Mouse (Mus musculus) CD4-positive helper T cell, adult 2 months (primary cell): ENCODE results near the gene Grm8.
"Not testable (repeated sequence)": the region's sequence is repeated elsewhere in the genome, so short reads cannot be mapped to it uniquely, and the experiment has no call there.

Experiments used
- DNase-seq: peaks from one replicate; pipeline ENCODE4 v3.0.0-alpha.2; 2012; ENCODE audit warnings: low read depth, missing footprints, low spot score

The Grm8 gene

GRCm38 (mm10) chr6:27887922-27888321 is 247.1 kb downstream of the Grm8 start:
- no peak for DNase-seq

GRCm38 (mm10) chr6:27885786-27886185 is 249.2 kb downstream of the Grm8 start:
- no peak for DNase-seq

GRCm38 (mm10) chr6:27849644-27850043 is 285.3 kb downstream of the Grm8 start:
- DNase-seq, result no peak

DNA sequence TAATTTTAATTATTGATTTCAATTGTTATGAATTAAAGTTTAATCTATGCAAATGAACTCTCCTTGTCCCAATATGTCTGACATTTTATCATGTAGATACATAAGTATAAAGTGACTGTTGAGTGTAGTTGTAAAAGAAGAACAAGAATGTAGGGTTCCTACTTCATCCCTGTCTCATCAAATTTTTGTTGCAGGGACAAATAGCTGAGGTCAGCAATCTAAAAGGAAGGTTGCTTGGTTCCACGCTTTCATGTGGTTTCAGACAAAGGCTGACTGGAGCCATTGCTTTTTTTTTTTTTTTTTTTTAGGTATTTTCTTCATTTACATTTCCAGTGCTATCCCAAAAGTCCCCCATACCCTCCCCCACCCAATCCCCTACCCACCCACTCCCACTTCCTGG is 298.8 kb downstream of the Grm8 start:
- DNase-seq, result no peak

DNA sequence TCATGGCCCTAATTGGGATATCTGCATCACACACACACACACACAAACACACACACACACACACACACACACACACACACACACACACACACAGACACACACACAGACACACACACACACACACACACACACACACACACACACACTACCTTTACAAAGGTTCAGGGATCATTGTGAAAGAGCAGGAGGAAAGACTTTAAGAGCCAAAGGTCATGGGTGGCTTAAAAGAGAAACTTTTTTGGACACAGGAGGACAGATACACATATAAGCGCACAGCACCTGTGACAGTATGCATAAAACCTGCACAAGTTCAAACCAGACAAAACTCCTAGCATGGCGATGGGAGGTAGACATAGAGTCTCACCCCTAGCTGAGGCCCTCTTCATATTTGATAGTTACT is 315.2 kb downstream of the Grm8 start:
- not testable (repeated sequence) for DNase-seq

DNA sequence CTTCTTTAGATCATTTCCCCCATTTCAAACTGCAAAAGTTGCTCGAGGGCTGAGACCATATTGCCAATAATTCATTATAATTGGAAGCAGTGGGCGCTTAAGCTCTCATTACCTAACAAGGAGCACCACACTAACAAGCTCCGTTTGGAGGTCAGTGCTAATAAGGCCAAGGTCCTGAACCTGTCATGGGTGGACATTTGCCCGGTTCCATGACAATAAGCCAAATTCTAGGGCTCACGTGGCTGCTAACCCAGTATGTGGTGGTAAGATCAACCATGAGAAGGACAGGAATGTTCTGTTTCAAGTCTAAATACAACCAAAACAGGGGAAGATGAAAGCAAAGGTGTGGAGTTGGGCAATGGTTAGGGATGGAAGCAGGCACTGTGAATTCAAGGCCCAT is 322.2 kb downstream of the Grm8 start:
- no peak for DNase-seq

GRCm38 (mm10) chr6:27809996-27810395 is 325.0 kb downstream of the Grm8 start:
- DNase-seq, result no peak

DNA sequence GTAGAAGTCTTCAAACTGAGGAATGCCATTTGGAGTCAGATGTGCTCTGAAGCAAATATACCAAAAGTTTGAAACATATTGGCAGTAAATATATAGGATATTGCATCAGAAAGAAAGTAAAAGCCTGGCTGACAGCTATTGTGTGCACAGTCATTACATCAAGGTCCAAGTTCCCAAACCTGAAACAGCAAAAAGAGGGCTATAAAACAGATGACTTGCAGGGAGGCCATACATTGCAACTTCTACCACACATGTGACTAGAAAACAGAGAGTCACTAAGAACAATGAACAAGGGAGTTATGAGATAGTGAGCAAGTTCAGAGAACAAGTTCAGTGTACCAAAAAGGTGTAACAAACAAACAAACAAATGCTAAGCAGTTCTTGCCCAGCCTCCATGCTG is 328.2 kb downstream of the Grm8 start:
- DNase-seq, result no peak

DNA sequence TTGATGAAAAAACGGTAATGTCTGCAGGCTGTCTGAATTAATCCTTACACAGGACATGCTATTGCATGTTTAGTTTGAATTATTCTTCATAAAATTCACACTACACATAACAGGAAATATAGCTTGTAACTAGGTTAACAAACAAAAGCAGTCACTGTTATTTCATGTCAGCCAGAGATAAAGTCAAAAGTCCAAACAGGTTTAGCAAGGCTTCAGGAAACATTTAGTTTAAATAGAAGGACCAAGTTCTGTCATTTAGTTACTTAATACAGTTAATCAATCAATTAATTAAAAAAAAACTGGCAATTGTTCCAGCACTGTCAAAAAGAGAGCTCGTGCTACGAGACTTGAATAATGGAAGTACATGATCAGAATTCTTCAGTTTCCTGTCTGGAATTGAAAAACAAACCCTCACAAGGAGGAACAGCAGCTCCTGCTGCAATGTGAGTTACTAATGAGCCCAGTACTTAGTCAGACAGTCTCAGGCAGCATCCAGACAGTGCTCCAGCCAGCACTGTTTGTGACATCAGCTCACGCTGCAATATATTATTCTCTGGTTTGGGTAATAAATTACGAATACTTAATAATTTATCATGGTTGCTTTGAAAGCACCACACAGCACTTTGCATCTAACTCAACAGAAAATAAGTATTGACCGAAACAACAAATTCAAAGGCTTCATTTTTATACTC is 334.0 kb downstream of the Grm8 start:
- DNase-seq, result no peak

- no peak for DNase-seq
Observed at GRCm38 (mm10) chr6:27798735-27799134, 336.2 kb downstream of the Grm8 start.

- DNase-seq, result no peak
Observed at GRCm38 (mm10) chr6:27789566-27789965, 345.4 kb downstream of the Grm8 start.

DNA sequence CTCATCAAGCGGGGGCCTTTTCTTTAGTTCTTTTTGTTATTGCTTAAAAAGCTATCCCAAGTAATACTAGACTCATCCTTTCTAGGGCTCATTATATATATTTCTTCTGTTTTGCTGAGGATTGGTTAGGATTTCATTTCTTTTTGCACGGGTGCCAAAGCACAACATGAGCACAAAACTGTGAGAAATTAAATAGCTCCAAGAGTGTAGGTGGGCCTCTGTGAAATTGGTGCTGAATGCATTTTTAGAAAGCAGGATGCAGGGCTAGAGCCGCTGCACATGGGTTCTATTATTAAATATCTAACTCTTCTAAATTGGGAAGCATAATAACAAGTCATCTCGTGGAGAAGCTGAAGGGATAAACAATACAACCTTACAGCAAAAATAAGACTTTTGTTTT is 345.8 kb downstream of the Grm8 start:
- DNase-seq, result no peak

GRCm38 (mm10) chr6:27782251-27782650 is 352.7 kb downstream of the Grm8 start:
- no peak for DNase-seq

DNA sequence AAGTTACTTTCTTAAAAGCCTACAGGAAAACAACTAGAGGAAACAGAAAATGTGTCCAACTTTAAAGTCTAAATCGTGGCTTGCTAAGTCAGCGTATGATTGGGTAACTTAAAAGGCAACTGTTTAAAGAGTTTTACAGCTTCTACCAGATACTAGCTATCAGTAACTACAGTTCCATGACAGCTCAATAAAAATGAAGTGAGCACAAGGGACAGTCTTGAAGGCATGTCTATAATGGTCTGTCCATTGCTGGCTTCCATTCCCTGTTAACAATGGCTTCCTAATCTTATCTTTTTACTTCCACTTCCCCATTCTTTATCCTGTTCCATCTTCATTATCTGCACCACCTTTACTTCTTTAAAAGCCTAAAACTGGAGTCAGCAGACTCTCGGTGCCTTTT is 353.6 kb downstream of the Grm8 start:
- DNase-seq, result no peak

GRCm38 (mm10) chr6:27775646-27776271 is 359.2 kb downstream of the Grm8 start:
- DNase-seq, result no peak

DNA sequence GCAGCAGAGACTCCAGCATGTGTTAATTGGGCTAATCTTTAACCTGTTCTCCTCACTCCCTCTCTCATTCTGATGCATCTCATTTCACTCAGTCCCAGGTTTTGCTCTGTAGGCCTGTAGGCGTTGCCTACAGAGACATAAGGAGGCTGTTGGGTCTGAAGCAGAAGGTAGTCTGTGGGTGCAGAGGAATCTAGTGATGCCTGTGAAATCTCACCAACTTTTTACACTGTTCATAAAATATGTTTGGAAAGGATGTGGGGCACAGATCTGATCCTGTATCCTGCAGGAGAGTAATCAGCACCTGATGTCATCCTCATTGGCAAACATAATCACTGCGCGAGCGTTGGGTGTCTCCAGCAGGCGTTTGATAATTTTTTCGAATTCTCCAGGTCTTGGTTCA is 372.9 kb downstream of the Grm8 start:
- no peak for DNase-seq

- no peak for DNase-seq
Observed at GRCm38 (mm10) chr6:27753290-27753829, 381.6 kb downstream of the Grm8 start.

DNA sequence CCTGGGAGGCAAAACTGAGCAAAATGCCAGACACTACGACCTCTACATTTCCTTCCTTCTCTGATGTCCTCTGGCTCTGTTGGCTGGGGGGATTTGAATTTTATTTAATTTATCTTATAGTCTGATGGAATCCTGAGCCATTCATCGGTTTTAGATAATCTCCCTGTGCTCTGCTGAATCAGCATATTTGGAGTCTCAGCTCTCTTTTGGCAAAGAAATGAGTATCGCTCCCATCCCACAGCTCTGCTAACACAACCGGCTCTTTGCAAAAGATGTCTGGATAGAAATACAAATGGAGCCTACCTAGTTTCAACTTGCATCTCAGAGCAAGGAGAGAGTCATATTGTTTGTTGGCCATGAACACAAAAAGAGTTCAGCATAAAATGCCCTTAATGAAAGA is 388.5 kb downstream of the Grm8 start:
- DNase-seq, result no peak

DNA sequence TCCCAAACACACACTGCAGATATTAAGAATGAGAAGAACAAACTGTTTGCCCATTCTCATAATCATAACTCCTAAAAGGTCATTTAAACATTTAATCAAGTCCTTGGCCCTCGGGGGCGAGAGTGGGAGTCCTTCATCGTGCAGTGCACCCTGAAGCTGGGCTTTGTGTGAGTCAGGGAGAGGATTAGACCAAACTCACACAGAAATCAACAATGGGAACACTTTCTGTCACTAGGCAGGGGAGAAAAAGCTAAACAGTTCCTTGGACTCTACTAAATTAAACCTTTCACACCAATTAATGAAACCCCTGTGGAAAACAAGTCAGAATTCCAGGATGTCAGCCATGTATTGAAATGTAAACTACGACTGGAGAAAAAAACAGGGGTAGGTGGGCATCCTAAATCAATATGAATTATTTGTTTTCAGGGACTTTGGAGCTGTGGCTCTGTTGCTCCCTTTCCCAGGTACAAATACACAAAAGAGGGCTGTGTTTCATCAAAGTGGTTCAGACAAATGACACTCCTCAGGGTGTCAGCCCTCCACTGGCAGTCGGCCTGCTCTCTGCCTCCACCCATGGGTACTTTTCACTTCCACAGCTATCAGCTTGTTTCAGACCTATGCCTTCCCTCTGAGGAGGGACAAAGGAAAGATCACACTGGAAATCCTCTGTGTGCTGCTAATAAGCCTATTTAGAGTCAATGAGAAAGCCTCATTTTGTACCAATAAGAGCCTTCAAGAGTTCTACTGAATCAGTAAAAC is 389.1 kb downstream of the Grm8 start:
- no peak for DNase-seq

DNA sequence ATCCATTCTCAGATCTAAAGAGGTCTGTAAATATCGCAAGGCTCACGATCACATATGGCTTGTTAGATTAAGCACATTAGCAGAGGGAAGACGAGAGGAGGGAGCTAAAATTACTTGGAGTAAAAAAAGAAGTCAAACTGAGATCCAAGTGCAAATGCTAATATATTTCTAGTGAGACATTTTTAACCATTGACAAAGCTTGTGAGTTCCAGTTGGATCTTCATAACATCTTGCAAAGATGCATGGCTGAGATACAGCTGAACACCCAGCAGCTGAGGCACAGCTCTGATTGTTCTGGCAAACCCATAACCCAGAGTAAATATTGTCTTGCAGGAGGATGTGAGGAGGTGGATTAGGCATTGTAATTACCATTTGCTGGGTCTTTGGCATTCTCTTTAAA is 445.6 kb downstream of the Grm8 start:
- no peak for DNase-seq

GRCm38 (mm10) chr6:27661747-27662435 is 473.1 kb downstream of the Grm8 start:
- DNase-seq, result no peak

DNA sequence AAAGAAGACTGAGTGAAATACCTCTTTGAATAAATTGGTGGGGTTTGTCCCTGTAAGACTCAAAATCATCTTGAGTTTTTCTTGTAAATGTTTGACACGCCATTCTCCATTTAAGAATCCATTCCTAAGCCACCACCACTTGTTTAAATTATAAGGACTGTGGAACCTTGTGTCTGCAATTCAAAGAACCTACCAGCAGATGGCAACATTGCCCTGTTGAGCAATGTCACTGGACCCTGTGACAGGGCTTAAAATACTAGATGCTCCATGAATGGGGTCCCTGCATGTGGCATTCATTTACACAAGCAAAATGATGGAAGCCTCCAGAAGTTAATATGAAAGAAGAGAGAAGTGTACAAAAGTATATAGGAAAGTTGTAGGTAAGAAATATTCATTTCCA is 477.5 kb downstream of the Grm8 start:
- peak; percentile 9 for DNase-seq
